Mouse (Mus musculus): ENCODE measurements around the gene Fam53a.

The Fam53a gene

DNA sequence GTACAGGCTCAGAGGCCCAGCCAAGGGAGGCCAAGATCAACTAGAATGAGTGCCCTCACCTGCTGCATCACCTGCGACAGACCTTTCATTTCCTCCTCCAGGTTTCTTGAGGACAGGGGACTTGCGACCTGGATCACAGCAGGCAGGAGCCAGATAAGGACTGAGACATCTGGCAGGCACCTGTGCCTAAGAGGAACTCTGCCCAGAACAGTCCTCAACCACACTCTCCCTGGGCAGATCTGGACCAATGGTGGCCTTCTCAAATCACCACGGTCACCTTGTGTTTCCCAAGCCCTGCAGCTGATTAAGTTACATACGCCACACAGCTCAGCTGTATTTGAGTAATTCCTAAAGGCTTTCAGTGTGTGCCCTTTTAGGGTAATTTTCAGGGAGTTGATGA, 1.2 kb upstream of the Fam53a start:
- no peak for DNase-seq (ENCODE audit: inconsistent ontology term)

GRCm38 (mm10) chr5:33630061-33630460, 626 bp upstream of the Fam53a start:
- no peak for DNase-seq (ENCODE audit: inconsistent ontology term)

DNA sequence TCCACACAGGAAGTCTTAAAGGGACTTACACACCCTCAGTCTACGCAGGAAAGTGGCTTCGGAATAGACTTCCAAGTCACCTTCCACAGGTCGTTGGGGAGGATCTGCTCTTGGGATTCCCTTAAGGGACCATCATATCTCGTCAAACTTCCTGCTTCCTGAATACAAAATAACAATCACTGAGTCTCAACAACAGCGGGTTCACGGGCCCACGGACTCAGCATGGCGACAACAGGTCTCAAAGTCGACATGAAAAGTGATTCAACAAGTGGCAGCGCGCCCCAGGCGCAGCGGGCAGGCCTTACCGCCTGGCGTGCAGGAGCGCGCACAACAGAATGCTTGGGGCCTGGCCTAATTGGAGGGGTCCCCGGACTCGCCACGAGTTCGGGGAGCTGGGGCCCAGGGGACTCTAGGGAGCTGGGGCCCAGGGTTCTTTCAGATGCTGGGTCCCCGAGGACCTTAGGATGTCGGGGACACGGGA, 575 bp downstream of the Fam53a start:
- DNase-seq (ENCODE audit: inconsistent ontology term), result peak; percentile 82

DNA sequence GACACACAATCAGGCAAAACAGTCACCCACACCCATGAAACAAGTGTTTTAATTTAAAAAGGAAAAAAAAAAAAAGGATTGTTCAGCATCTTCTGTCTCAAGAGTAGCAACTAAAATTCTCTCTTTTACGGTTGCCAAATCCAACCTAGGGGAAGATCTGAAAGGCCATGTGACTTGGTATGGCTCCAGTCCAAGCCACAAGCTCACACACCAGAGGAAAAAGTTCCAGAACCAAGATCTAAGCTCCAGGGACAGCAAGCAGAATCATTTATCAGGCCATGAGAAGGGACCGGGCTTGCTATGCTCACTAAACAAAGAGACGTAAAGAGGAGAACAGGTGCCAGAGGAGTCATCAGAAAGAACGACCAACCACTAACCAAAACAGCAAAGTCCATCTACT, 1.5 kb downstream of the Fam53a start:
- peak; percentile 29 for DNase-seq (ENCODE audit: inconsistent ontology term)

DNA sequence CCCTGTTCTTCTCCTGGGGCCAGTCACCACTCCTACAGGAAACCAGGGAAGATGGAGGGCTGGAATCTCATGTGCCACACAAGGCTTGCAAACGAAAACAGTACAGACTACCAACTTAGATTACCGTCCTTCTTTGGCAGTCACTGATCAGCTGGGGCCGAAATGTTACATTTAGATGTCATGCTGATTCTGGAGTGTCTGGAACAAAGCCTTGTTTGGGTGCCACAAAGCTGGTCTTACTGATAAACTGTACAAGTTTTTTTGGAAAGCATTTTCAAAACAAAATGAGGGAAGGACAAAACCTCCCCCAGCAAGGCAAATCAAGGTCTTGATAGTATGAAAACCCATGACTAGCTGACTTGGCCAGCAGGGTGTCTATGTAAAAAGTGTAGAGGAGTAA, 5.7 kb downstream of the Fam53a start:
- no peak for DNase-seq (ENCODE audit: inconsistent ontology term)

DNA sequence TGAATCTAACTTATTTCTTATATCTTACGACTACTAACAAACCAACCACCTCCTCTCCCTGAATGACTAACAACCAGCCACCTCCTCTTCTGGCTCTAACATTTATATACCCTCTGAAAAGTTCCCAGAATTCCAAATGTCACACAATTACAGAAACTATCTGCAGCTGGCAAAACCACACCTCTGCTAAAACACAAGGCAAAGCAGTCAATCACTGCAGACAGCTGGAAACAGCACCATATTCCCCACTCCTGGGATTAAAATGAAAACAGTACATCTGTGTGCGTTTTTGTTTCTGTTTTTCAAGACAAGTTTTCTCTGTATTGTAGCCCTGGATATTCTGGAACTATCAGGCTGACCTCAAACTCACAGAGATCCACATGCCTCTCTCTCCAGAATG, 6.8 kb downstream of the Fam53a start:
- DNase-seq (ENCODE audit: inconsistent ontology term), result no peak

GRCm38 (mm10) chr5:33614391-33614790, 15.0 kb downstream of the Fam53a start:
- peak; percentile 50 for DNase-seq (ENCODE audit: inconsistent ontology term)

DNA sequence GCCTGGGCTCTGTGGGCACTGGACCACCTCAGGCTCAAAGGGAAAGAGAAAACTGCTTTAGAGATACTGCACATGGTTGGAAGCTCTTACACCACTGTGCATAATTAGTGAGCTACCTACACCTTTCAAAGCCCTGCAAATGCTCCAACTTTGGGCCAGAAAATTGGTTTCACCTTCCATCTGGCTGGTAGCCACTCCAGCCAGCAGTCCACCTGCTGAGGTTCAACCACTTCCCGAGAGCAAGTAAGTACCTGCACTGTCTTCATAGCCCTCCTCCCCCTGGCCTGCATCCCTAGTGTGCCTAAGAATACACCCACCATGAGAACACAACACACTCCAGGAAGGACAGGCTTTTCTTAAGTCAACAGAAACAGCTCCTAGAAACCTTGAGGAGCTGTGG, 17.6 kb downstream of the Fam53a start:
- no peak for DNase-seq (ENCODE audit: inconsistent ontology term)

- DNase-seq (ENCODE audit: inconsistent ontology term), result no peak
Measured at GRCm38 (mm10) chr5:33609226-33609625, 20.2 kb downstream of the Fam53a start.

DNA sequence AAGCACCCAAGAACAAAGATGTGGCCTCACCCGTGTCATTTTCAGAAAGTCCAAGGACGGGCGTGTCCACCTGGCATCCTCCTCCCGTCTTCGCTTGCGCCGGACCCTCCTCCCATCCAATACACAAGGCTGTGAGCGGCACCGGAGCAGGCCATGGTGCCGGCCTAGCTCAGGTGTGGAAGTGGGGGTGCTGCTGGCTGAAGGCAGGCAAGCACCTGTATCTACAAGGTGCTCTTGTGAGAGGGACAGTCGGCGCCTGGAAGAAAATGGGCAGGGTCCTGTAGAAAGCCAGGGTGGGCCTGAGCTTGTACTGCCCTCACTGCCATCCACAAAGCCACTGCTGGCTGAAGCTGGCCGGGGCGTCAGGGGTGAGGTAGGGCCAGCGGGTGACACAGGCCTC, 22.0 kb downstream of the Fam53a start:
- DNase-seq (ENCODE audit: inconsistent ontology term), result no peak

GRCm38 (mm10) chr5:33606631-33607030, 22.8 kb downstream of the Fam53a start:
- DNase-seq (ENCODE audit: inconsistent ontology term), result peak; percentile 57

DNA sequence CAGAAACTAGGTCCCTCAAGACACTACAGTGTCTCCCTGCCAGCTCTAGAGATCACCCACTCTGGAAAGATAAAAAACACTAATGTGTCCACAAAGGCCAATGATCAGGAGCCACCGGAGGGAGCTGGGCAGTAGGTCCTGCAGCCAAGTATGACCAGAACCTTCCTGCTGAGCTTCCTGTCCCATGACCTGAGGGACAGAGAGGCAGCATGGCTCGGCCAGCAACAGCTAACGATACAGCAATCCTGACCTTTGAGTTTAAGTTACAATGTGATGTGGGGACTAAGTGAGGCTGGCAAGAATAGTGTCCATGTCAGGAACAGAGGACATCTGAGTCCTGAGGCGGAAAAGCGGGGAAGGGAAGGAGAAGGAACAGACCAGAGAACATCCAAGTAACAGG, 24.1 kb downstream of the Fam53a start:
- no peak for DNase-seq (ENCODE audit: inconsistent ontology term)

DNA sequence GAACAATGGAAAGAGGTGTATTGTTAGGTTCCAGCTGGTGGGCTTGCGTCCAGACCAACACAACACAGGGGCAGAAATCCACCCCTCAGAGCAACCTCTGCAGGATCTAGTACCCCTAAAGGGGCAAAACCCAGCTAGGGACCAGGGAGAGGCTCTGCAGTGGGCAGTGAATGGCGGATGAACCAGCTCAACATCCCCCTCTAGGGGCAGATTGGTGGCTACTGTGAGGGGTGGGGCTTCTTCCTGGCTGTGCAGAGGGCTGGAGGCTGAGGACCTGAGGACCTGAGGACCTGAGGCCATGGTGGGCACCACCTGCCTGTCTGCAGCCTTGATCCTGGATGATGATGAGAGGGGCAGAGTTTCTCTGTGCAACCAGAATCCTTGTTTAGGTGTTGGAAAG, 35.8 kb downstream of the Fam53a start:
- DNase-seq (ENCODE audit: inconsistent ontology term), result no peak

DNA sequence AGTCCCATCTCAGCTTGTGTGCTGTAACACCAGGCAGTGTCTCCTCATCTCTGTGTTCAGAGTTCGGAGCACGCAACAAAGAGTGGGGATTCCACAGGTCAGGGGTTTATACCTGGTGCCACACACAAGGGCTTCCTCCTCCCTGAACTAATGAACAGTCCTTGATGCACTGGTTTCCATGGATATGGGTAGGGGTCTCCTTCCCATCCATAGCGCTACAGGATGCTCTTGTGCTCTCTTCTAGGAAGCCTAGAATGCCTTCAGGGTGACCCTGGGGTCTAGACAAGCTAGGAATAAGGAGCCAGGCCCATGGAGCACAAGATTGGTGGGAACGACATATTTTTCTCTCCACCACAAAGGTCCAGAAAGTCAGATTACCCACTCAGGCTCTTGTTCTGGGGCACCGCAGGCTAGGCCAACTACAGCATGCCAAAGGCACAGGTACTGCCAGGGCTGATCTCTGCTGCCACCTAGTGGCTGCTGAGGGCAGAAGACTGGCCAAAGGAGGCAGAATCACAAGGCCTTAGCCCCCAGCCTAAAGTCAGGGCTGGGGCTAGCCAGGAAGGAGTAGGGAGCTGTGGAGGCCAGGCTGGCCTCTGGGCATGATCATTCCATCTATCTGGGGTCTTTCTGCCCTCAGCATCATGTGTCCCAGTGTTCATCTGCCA, 40.1 kb downstream of the Fam53a start:
- peak; percentile 55 for DNase-seq (ENCODE audit: inconsistent ontology term)

- no peak for DNase-seq (ENCODE audit: inconsistent ontology term)
Measured at GRCm38 (mm10) chr5:33588066-33588465, 41.4 kb downstream of the Fam53a start.

DNA sequence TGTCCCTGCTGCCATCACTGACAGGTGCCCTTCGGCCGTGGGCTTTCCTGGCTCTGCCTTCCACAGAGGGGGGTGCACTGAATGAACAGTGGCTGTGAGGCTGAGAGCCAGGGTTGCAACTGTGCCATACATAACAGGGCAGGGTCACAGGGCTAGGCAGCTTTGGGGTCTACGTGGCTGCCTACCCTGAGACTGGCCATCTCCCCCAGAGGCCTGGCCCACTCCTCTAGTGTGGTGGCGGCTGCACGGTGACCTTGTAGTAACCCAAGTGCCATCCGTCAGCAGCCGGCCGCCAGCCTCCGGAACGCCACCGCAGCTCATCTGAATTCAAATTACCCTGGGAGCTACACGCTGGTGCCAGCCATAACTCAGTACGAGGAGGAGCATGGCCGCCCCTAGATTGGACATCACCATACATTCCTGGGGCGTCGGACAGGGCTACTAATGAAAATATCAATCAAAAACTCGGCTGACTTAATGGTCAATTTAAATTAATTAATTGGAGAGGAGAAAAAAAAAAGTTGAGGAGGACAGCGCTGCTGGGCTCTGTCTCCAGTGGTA, 41.9 kb downstream of the Fam53a start:
- no peak for DNase-seq (ENCODE audit: inconsistent ontology term)

DNA sequence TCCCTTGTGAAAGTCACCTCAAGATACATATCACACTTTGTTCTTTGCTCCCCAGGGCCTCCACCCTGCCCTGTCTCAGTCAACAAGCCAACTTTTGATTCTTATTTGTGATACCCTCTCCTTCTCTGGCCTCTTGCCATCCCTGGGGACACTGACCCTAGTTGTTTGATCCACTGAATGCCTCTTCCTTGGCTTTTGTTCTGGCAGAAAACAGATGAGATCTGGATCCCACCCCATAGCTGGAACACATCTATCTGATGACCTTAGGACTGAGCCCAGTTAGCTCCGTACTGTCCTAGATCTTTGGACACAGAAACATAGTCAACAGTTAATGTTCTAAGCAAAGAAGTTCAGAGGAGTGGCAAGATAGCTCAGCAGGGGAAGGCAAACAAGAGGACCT, 49.1 kb downstream of the Fam53a start:
- no peak for DNase-seq (ENCODE audit: inconsistent ontology term)

DNA sequence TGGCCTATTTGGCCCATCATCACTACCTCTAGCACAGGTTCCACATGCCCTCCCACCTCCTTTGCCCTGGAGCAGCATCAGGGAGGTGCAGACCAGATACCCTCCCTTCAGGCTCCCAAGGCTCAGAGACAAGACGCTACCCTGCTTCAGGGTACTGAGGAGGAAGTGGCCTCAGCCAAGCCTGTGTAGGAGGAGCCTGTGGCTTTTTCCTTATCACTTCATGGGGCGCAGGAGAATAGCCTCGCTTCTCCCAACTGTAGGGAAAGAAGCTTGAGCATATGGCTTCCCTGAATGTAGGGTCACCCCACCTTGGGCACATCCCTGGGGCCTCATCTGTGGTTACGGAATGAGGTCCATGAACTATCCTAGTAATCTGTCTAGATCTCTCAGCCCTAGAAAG, 55.2 kb downstream of the Fam53a start:
- no peak for DNase-seq (ENCODE audit: inconsistent ontology term)

GRCm38 (mm10) chr5:33565886-33566285, 63.5 kb downstream of the Fam53a start:
- peak; percentile 51 for DNase-seq (ENCODE audit: inconsistent ontology term)

- no peak for DNase-seq (ENCODE audit: inconsistent ontology term)
Measured at GRCm38 (mm10) chr5:33556277-33556995, 73.0 kb downstream of the Fam53a start.

Measured in Muller cell, postnatal 12 days (primary cell).